Mouse (Mus musculus): Measurements from ENCODE around the gene Tigd2.
"Not testable (repeated sequence)": the region's sequence is repeated elsewhere in the genome, so short reads cannot be mapped to it uniquely, and the experiment has no call there.

The Tigd2 gene

GRCm38 (mm10) chr6:59208685-59209298, at the start of gene Tigd2:
Tigd2 (plus strand) TSS chr6:59208870.
- DNase-seq (ENCODE audit: inconsistent ontology term) = peak; percentile 96

- no peak for DNase-seq (ENCODE audit: inconsistent ontology term)
These were observed 46.7 kb upstream of the Tigd2 start for GRCm38 (mm10) chr6:59161801-59162478.

GRCm38 (mm10) chr6:59162887-59163286, 45.8 kb upstream of the Tigd2 start:
- no peak for DNase-seq (ENCODE audit: inconsistent ontology term)

- no peak for DNase-seq (ENCODE audit: inconsistent ontology term)
These were observed 45.3 kb upstream of the Tigd2 start for GRCm38 (mm10) chr6:59163407-59163806.

GRCm38 (mm10) chr6:59168939-59169338, 39.7 kb upstream of the Tigd2 start:
- no peak for DNase-seq (ENCODE audit: inconsistent ontology term)

- DNase-seq (ENCODE audit: inconsistent ontology term) = no peak
These were observed 37.4 kb upstream of the Tigd2 start for GRCm38 (mm10) chr6:59171230-59171629.

- no peak for DNase-seq (ENCODE audit: inconsistent ontology term)
These were observed 34.7 kb upstream of the Tigd2 start for GRCm38 (mm10) chr6:59173940-59174339.

- DNase-seq (ENCODE audit: inconsistent ontology term) = no peak
These were observed 30.6 kb upstream of the Tigd2 start for GRCm38 (mm10) chr6:59178051-59178450.

- peak; percentile 52 for DNase-seq (ENCODE audit: inconsistent ontology term)
These were observed 28.2 kb upstream of the Tigd2 start for GRCm38 (mm10) chr6:59180376-59180996.

GRCm38 (mm10) chr6:59185010-59185699, 23.5 kb upstream of the Tigd2 start:
- DNase-seq (ENCODE audit: inconsistent ontology term) = peak; percentile 36

GRCm38 (mm10) chr6:59190006-59190405, 18.7 kb upstream of the Tigd2 start:
- no peak for DNase-seq (ENCODE audit: inconsistent ontology term)

GRCm38 (mm10) chr6:59194518-59194917, 14.2 kb upstream of the Tigd2 start:
- not testable (repeated sequence) for DNase-seq (ENCODE audit: inconsistent ontology term)

- DNase-seq (ENCODE audit: inconsistent ontology term) = no peak
These were observed 12.6 kb upstream of the Tigd2 start for GRCm38 (mm10) chr6:59195849-59196635.

GRCm38 (mm10) chr6:59196746-59197145, 11.9 kb upstream of the Tigd2 start:
- no peak for DNase-seq (ENCODE audit: inconsistent ontology term)

- no peak for DNase-seq (ENCODE audit: inconsistent ontology term)
These were observed 10.3 kb upstream of the Tigd2 start for GRCm38 (mm10) chr6:59198356-59198755.

- no peak for DNase-seq (ENCODE audit: inconsistent ontology term)
These were observed 9.6 kb upstream of the Tigd2 start for GRCm38 (mm10) chr6:59199021-59199420.

GRCm38 (mm10) chr6:59207561-59207960, 1.1 kb upstream of the Tigd2 start:
- DNase-seq (ENCODE audit: inconsistent ontology term) = no peak

- peak; percentile 18 for DNase-seq (ENCODE audit: inconsistent ontology term)
These were observed 633 bp downstream of the Tigd2 start for GRCm38 (mm10) chr6:59209299-59209707.

GRCm38 (mm10) chr6:59233191-59233590, 24.5 kb downstream of the Tigd2 start:
- DNase-seq (ENCODE audit: inconsistent ontology term) = no peak

GRCm38 (mm10) chr6:59233651-59234050, 25.0 kb downstream of the Tigd2 start:
- DNase-seq (ENCODE audit: inconsistent ontology term) = no peak

GRCm38 (mm10) chr6:59249675-59250074, 41.0 kb downstream of the Tigd2 start:
- DNase-seq (ENCODE audit: inconsistent ontology term) = peak; percentile 60

- no peak for DNase-seq (ENCODE audit: inconsistent ontology term)
These were observed 41.9 kb downstream of the Tigd2 start for GRCm38 (mm10) chr6:59250536-59250935.
